Mouse (Mus musculus): ENCODE measurements around the gene Tpk1. TPM values are rescaled to one million over a fixed set of nuclear protein-coding genes. Genes with fewer than 3 reads are reported as not detected.

Tpk1 gene
- polyA plus RNA-seq, 1 experiment: 3.4 TPM

GRCm38 (mm10) chr6:43676139-43676538 is 10.1 kb upstream of the Tpk1 start:
- Histone ChIP-seq H3K27me3 (ENCODE audit: control insufficient read depth, insufficient read depth, low read length) (no peaks in the 10 kb centered on the region), H3K36me3 (ENCODE audit: control insufficient read depth, insufficient read depth, low read length) (no peaks in the 10 kb centered on the region), H3K27ac (ENCODE audit: insufficient read depth, low read depth, low read length) (no peak overlapping the region), H3K4me3 (ENCODE audit: low read depth, low read length) (no peak overlapping the region), H3K4me1 (ENCODE audit: control insufficient read depth, insufficient read depth, insufficient read length, low read length) (no peaks in the 10 kb centered on the region)
- WGBS: 14% methylated on average over 3 of the region's 3 CpGs
- TF ChIP-seq POLR2A (IDR thresholded peaks at IDR 0.05; ENCODE audit: low read depth, low read length) (no peak), CTCF (IDR thresholded peaks at IDR 0.05; ENCODE audit: extremely low read depth, insufficient read length, insufficient replicate concordance, low read depth, low read length) (no peak)

DNA sequence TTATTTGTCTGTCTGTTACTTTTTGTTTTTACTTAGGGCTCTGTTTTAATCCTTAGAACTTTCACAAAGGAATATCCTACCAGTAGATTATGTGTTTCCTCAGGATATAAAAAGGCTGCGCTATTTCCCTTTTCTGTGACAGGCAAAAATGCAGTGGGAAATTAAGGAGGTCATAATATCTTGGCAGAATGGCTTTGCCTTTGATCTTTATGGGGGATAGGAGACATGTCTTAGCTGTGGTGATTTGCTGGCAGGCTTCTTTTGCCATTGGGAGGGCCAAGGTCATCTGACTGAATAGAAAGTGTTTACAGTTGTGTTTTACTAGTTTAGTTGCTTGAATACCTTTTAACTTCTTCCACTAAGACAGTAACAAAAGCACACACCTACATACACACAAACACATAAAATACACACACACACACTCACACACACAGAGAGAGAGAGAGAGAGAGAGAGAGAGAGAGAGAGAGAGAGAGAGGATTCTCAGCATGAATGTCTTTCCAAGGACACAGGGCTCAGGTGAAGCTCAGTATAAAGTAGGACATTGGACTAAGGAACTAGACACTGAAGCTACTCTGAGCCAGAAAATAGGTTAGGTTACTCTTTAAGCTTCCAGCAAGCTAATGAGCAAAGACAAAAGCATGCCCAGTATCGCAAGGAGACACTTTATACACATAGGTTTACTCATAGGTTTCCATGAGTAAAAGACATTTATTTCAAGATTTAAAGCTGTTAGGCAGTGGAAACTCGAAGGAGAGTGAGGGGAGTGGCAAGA is 9.1 kb upstream of the Tpk1 start:
- no peaks in the 10 kb centered on the region for H3K4me1 ChIP-seq (ENCODE audit: control insufficient read depth, insufficient read depth, insufficient read length, low read length)
- no peaks in the 10 kb centered on the region for H3K27me3 ChIP-seq (ENCODE audit: control insufficient read depth, insufficient read depth, low read length)
- WGBS: 23% methylated on average over 3 of the region's 3 CpGs
- H3K27ac ChIP-seq (ENCODE audit: insufficient read depth, low read depth, low read length): no peak overlapping the region
- no peak overlapping the region for H3K4me3 ChIP-seq (ENCODE audit: low read depth, low read length)
- TF ChIP-seq CTCF (IDR thresholded peaks at IDR 0.05; ENCODE audit: extremely low read depth, insufficient read length, insufficient replicate concordance, low read depth, low read length) (no peak), POLR2A (IDR thresholded peaks at IDR 0.05; ENCODE audit: low read depth, low read length) (no peak)
- H3K36me3 ChIP-seq (ENCODE audit: control insufficient read depth, insufficient read depth, low read length): no peaks in the 10 kb centered on the region

GRCm38 (mm10) chr6:43670939-43671338 is 4.9 kb upstream of the Tpk1 start:
- WGBS: 83% methylated on average over 2 of the region's 2 CpGs
- H3K4me1 ChIP-seq (ENCODE audit: control insufficient read depth, insufficient read depth, insufficient read length, low read length): no peaks in the 10 kb centered on the region
- no peak overlapping the region for H3K27ac ChIP-seq (ENCODE audit: insufficient read depth, low read depth, low read length)
- no peaks in the 10 kb centered on the region for H3K27me3 ChIP-seq (ENCODE audit: control insufficient read depth, insufficient read depth, low read length)
- no peak overlapping the region for H3K4me3 ChIP-seq (ENCODE audit: low read depth, low read length)
- TF ChIP-seq CTCF (IDR thresholded peaks at IDR 0.05; ENCODE audit: extremely low read depth, insufficient read length, insufficient replicate concordance, low read depth, low read length) (no peak), POLR2A (IDR thresholded peaks at IDR 0.05; ENCODE audit: low read depth, low read length) (no peak)
- H3K36me3 ChIP-seq (ENCODE audit: control insufficient read depth, insufficient read depth, low read length): no peaks in the 10 kb centered on the region

GRCm38 (mm10) chr6:43667681-43668080 is 1.6 kb upstream of the Tpk1 start:
- Histone ChIP-seq H3K4me3 (ENCODE audit: low read depth, low read length) (no peak overlapping the region), H3K36me3 (ENCODE audit: control insufficient read depth, insufficient read depth, low read length) (no peaks in the 10 kb centered on the region), H3K27me3 (ENCODE audit: control insufficient read depth, insufficient read depth, low read length) (no peaks in the 10 kb centered on the region), H3K4me1 (ENCODE audit: control insufficient read depth, insufficient read depth, insufficient read length, low read length) (no peaks in the 10 kb centered on the region), H3K27ac (ENCODE audit: insufficient read depth, low read depth, low read length) (no peak overlapping the region)
- TF ChIP-seq POLR2A (IDR thresholded peaks at IDR 0.05; ENCODE audit: low read depth, low read length) (no peak), CTCF (IDR thresholded peaks at IDR 0.05; ENCODE audit: extremely low read depth, insufficient read length, insufficient replicate concordance, low read depth, low read length) (no peak)
- 80% methylated on average over 2 of the region's 2 CpGs for WGBS

DNA sequence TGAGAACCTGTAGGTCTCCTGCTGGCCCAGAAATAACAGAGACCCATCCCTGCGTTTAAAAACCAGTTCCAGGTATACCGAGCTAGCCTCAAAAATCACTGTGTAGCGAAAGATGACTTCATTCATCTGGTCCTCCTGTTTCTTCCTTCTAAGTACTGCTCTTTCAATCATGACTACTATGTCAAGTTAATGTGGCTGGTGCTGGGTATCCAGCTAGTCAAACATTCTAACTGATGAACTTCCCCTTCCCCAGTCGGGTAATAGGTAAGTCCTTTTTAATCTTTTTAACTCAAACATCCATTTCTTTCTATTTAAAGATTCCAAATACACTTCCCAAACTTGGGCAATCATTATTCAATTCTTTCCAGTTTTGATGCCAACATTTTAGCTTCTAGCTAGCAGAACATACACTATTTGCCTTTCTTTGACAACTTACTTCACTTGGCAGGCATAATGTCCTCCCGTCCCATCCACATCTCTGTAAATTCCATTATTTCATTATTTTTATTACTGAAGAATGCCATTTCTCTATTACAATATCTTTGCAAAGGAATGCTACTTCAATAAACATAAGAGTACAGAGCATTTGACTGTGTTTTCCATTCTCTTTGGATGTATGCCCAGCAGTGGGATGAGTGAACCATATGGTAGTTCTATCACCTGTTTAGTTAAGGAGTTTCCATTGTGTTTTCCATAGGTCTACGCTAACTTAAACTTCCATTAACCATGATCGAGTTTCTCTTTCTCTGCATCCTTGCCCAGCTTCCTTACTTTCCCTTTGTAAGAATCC is 728 bp upstream of the Tpk1 start:
- Histone ChIP-seq H3K27me3 (ENCODE audit: control insufficient read depth, insufficient read depth, low read length) (no peaks in the 10 kb centered on the region), H3K27ac (ENCODE audit: insufficient read depth, low read depth, low read length) (no peak overlapping the region; the same call in 1 of the 2 replicates), H3K4me1 (ENCODE audit: control insufficient read depth, insufficient read depth, insufficient read length, low read length) (no peaks in the 10 kb centered on the region), H3K4me3 (ENCODE audit: low read depth, low read length) (no peak overlapping the region), H3K36me3 (ENCODE audit: control insufficient read depth, insufficient read depth, low read length) (no peaks in the 10 kb centered on the region)
- 71% methylated on average over 7 of the region's 7 CpGs for WGBS
- no peak for TF ChIP-seq CTCF (IDR thresholded peaks at IDR 0.05; ENCODE audit: extremely low read depth, insufficient read length, insufficient replicate concordance, low read depth, low read length)
- no peak for TF ChIP-seq POLR2A (IDR thresholded peaks at IDR 0.05; ENCODE audit: low read depth, low read length)

GRCm38 (mm10) chr6:43661822-43662221 is 4.3 kb downstream of the Tpk1 start:
- H3K27ac ChIP-seq (ENCODE audit: insufficient read depth, low read depth, low read length): no peak overlapping the region
- no peak overlapping the region for H3K4me3 ChIP-seq (ENCODE audit: low read depth, low read length)
- H3K36me3 ChIP-seq (ENCODE audit: control insufficient read depth, insufficient read depth, low read length): peaks cover 4% of the 10 kb centered on the region; the same call in 1 of the 2 replicates
- WGBS: 90% methylated on average over 2 of the region's 2 CpGs
- no peak for TF ChIP-seq CTCF (IDR thresholded peaks at IDR 0.05; ENCODE audit: extremely low read depth, insufficient read length, insufficient replicate concordance, low read depth, low read length)
- TF ChIP-seq POLR2A (IDR thresholded peaks at IDR 0.05; ENCODE audit: low read depth, low read length): no peak
- H3K4me1 ChIP-seq (ENCODE audit: control insufficient read depth, insufficient read depth, insufficient read length, low read length): no peaks in the 10 kb centered on the region
- H3K27me3 ChIP-seq (ENCODE audit: control insufficient read depth, insufficient read depth, low read length): no peaks in the 10 kb centered on the region

GRCm38 (mm10) chr6:43658290-43658689 is 7.8 kb downstream of the Tpk1 start:
- Histone ChIP-seq H3K27ac (ENCODE audit: insufficient read depth, low read depth, low read length) (no peak overlapping the region), H3K4me1 (ENCODE audit: control insufficient read depth, insufficient read depth, insufficient read length, low read length) (no peaks in the 10 kb centered on the region), H3K36me3 (ENCODE audit: control insufficient read depth, insufficient read depth, low read length) (peaks cover 4% of the 10 kb centered on the region; the same call in 1 of the 2 replicates), H3K4me3 (ENCODE audit: low read depth, low read length) (no peak overlapping the region), H3K27me3 (ENCODE audit: control insufficient read depth, insufficient read depth, low read length) (no peaks in the 10 kb centered on the region)
- WGBS: 26% methylated on average over 4 of the region's 4 CpGs
- TF ChIP-seq CTCF (IDR thresholded peaks at IDR 0.05; ENCODE audit: extremely low read depth, insufficient read length, insufficient replicate concordance, low read depth, low read length) (no peak), POLR2A (IDR thresholded peaks at IDR 0.05; ENCODE audit: low read depth, low read length) (no peak)
